Mouse (Mus musculus) heart, adult 9 months (tissue): Measurements from ENCODE around the gene Chordc1.
"Not testable (repeated sequence)": the region's sequence is repeated elsewhere in the genome, so short reads cannot be mapped to it uniquely, and the experiment has no call there.

Experiments used
- DNase-seq, 2 experiments: peaks; one replicate each; pipeline ENCODE4 v3.0.0; 2022; ENCODE audit warnings: low spot score in 2 of 2

The Chordc1 gene

GRCm38 (mm10) chr9:18291571-18292429 lies at the start of gene Chordc1:
TSS of gene Chordc1 (plus strand) at chr9:18292125.
- DNase-seq, result peak; percentile 93 to 95

GRCm38 (mm10) chr9:18275901-18276300 lies 16.0 kb upstream of the Chordc1 start:
- DNase-seq, result no peak

GRCm38 (mm10) chr9:18276844-18277243 lies 15.1 kb upstream of the Chordc1 start:
- no peak for DNase-seq

- no peak for DNase-seq
These were observed 14.4 kb upstream of the Chordc1 start for GRCm38 (mm10) chr9:18277497-18277896.

- not testable (repeated sequence) for DNase-seq
These were observed 13.2 kb upstream of the Chordc1 start for GRCm38 (mm10) chr9:18278693-18279092.

- DNase-seq, result no peak
These were observed 558 bp downstream of the Chordc1 start for GRCm38 (mm10) chr9:18292443-18292922.

GRCm38 (mm10) chr9:18293026-18293781 lies 1.3 kb downstream of the Chordc1 start:
- no peak for DNase-seq

GRCm38 (mm10) chr9:18298301-18298700 lies 6.4 kb downstream of the Chordc1 start:
- no peak for DNase-seq

GRCm38 (mm10) chr9:18319990-18320389 lies 28.1 kb downstream of the Chordc1 start:
- DNase-seq, result no peak
